Mouse (Mus musculus) heart, adult 11 months (tissue): ENCODE measurements around the gene Trp53inp2.
A peak's percentile ranks its signal among the peaks of the same experiment; 100 is the strongest.

Experiments
- DNase-seq: peaks from one replicate; pipeline ENCODE4 v3.0.0; 2022

Gene Trp53inp2

GRCm38 (mm10) chr2:155385731-155386533 is 5.1 kb downstream of the Trp53inp2 start:
- peak; percentile 94 for DNase-seq

GRCm38 (mm10) chr2:155386534-155386899 is 5.7 kb downstream of the Trp53inp2 start:
- DNase-seq: peak; percentile 91

- DNase-seq: peak; percentile 81
Observed at GRCm38 (mm10) chr2:155387052-155387451, 6.2 kb downstream of the Trp53inp2 start.

GRCm38 (mm10) chr2:155388573-155388972 is 7.7 kb downstream of the Trp53inp2 start:
- DNase-seq: peak; percentile 81

GRCm38 (mm10) chr2:155394586-155394985 is 13.7 kb downstream of the Trp53inp2 start:
- peak; percentile 69 for DNase-seq

- DNase-seq: no peak
Observed at GRCm38 (mm10) chr2:155400276-155400675, 19.4 kb downstream of the Trp53inp2 start.

- no peak for DNase-seq
Observed at GRCm38 (mm10) chr2:155401926-155402325, 21.1 kb downstream of the Trp53inp2 start.

- DNase-seq: peak; percentile 90
Observed at GRCm38 (mm10) chr2:155404635-155405034, 23.8 kb downstream of the Trp53inp2 start.

- DNase-seq: no peak
Observed at GRCm38 (mm10) chr2:155420911-155421310, 40.1 kb downstream of the Trp53inp2 start.

GRCm38 (mm10) chr2:155436445-155436844 is 55.6 kb downstream of the Trp53inp2 start:
- DNase-seq: no peak
